Mouse (Mus musculus) spleen, adult 2 months (tissue): ENCODE results near the gene Ppp2r2c. TPM values are rescaled to one million over a fixed set of nuclear protein-coding genes. Genes with fewer than 3 reads are reported as not detected.

ENCODE experiments used
- DNase-seq, 2 experiments: peaks; one replicate each; pipeline versions ENCODE4 v3.0.0 to v3.0.0-alpha.2; 2012 to 2021; ENCODE audit warnings: low spot score in 2 of 2, low read depth in 1 of 2
- H3K27ac ChIP-seq: fragments of 200-500 bp; 2 replicates; pipeline ENCODE4 v1.5.1; 2012; ENCODE audit warnings: low read length, inconsistent platforms; ENCODE audit not compliant: insufficient read depth
- H3K27me3 ChIP-seq: fragments of 200-500 bp; 2 replicates; pipeline ENCODE4 v1.6.1; 2012; ENCODE audit warnings: mild to moderate bottlenecking, moderate library complexity, low read length, inconsistent platforms; ENCODE audit not compliant: control insufficient read depth, insufficient read depth
- H3K36me3 ChIP-seq: fragments of 200-500 bp; 2 replicates; pipeline ENCODE4 v1.6.1; 2012; ENCODE audit warnings: mild to moderate bottlenecking, low read length, inconsistent platforms; ENCODE audit not compliant: control insufficient read depth, insufficient read depth
- H3K4me1 ChIP-seq: fragments of 200-500 bp; 2 replicates; pipeline ENCODE4 v1.6.1; 2011; ENCODE audit warnings: inconsistent platforms; ENCODE audit not compliant: control insufficient read depth, insufficient read depth, insufficient read length
- H3K4me3 ChIP-seq: fragments of 200-500 bp; 2 replicates; pipeline ENCODE4 v1.5.1; 2011; ENCODE audit warnings: mild to moderate bottlenecking, inconsistent platforms; ENCODE audit not compliant: insufficient read depth, insufficient read length; ENCODE audit errors: extremely low read depth
- CTCF ChIP-seq: fragments of 200-500 bp; IDR thresholded peaks from 2 replicates; pipeline ENCODE4 v1.5.1; 2011; ENCODE audit warnings: mild to moderate bottlenecking, inconsistent platforms; ENCODE audit not compliant: insufficient read depth, insufficient read length, insufficient replicate concordance; ENCODE audit errors: extremely low read depth
- POLR2A ChIP-seq: fragments of 200-500 bp; IDR thresholded peaks from 2 replicates; pipeline ENCODE4 v1.6.1; 2011; ENCODE audit warnings: low read depth, low read length, inconsistent platforms
- WGBS: fragments of 180-500 bp; shearing (Covaris S2); methylation state at CpG from one replicate; pipeline ENCODE4 v1.1.7; 2018; 5-methylcytosine and 5-hydroxymethylcytosine counted together
- polyA plus RNA-seq: library from polyadenylated mRNA; depleted of rRNA; stranded (reverse); fragments of >200 nt; gene quantifications from 2 replicates; pipeline ENCODE4 v1.2.3, GENCODE M21; 2012

The Ppp2r2c gene
- polyA plus RNA-seq, 1 experiment: 0.05 TPM

- H3K27ac ChIP-seq: no peak overlapping the region
- H3K27me3 ChIP-seq: no peaks in the 10 kb centered on the region
- 87% methylated on average over 8 of the region's 8 CpGs for WGBS
- H3K4me1 ChIP-seq: no peaks in the 10 kb centered on the region
- DNase-seq: no peak
- no peak overlapping the region for H3K4me3 ChIP-seq
- TF ChIP-seq CTCF (no peak), POLR2A (no peak)
- no peaks in the 10 kb centered on the region for H3K36me3 ChIP-seq
Measured at GRCm38 (mm10) chr5:36888501-36888900, 20.2 kb downstream of the Ppp2r2c start.

- WGBS: 88% methylated on average over 11 of the region's 11 CpGs
- no peak for DNase-seq
- no peak overlapping the region for H3K27ac ChIP-seq
- TF ChIP-seq CTCF: no peak
- TF ChIP-seq POLR2A: no peak
- no peaks in the 10 kb centered on the region for H3K36me3 ChIP-seq
- no peak overlapping the region for H3K4me3 ChIP-seq
- no peaks in the 10 kb centered on the region for H3K4me1 ChIP-seq
- H3K27me3 ChIP-seq: no peaks in the 10 kb centered on the region
Measured at GRCm38 (mm10) chr5:36888911-36889310, 20.6 kb downstream of the Ppp2r2c start.

- TF ChIP-seq CTCF (no peak), POLR2A (no peak)
- H3K4me3 ChIP-seq: no peak overlapping the region
- H3K27me3 ChIP-seq: no peaks in the 10 kb centered on the region
- H3K4me1 ChIP-seq: no peaks in the 10 kb centered on the region
- 74% methylated on average over 2 of the region's 2 CpGs for WGBS
- no peak overlapping the region for H3K27ac ChIP-seq
- H3K36me3 ChIP-seq: no peaks in the 10 kb centered on the region
- DNase-seq: no peak
Measured at GRCm38 (mm10) chr5:36889380-36889886, 21.1 kb downstream of the Ppp2r2c start.

GRCm38 (mm10) chr5:36890794-36891193, 22.5 kb downstream of the Ppp2r2c start:
- no peaks in the 10 kb centered on the region for H3K36me3 ChIP-seq
- no peak overlapping the region for H3K4me3 ChIP-seq
- H3K4me1 ChIP-seq: no peaks in the 10 kb centered on the region
- TF ChIP-seq POLR2A (no peak), CTCF (no peak)
- no peak for DNase-seq
- H3K27me3 ChIP-seq: no peaks in the 10 kb centered on the region
- no peak overlapping the region for H3K27ac ChIP-seq
- 69% methylated on average over 9 of the region's 9 CpGs for WGBS

GRCm38 (mm10) chr5:36891793-36892470, 23.6 kb downstream of the Ppp2r2c start:
- Histone ChIP-seq H3K4me1 (no peaks in the 10 kb centered on the region), H3K4me3 (no peak overlapping the region), H3K36me3 (no peaks in the 10 kb centered on the region), H3K27me3 (no peaks in the 10 kb centered on the region), H3K27ac (no peak overlapping the region)
- TF ChIP-seq POLR2A (no peak), CTCF (no peak)
- no peak for DNase-seq
- WGBS: 59% methylated on average over 4 of the region's 4 CpGs

- H3K27me3 ChIP-seq: no peaks in the 10 kb centered on the region
- no peaks in the 10 kb centered on the region for H3K36me3 ChIP-seq
- 68% methylated on average over 9 of the region's 9 CpGs for WGBS
Measured at GRCm38 (mm10) chr5:36893263-36893662, 24.9 kb downstream of the Ppp2r2c start.

GRCm38 (mm10) chr5:36894070-36894469, 25.8 kb downstream of the Ppp2r2c start:
- no peak for DNase-seq
- H3K27me3 ChIP-seq: no peaks in the 10 kb centered on the region
- H3K36me3 ChIP-seq: no peaks in the 10 kb centered on the region
- no peaks in the 10 kb centered on the region for H3K4me1 ChIP-seq
- no peak overlapping the region for H3K27ac ChIP-seq
- no peak overlapping the region for H3K4me3 ChIP-seq
- 72% methylated on average over 10 of the region's 10 CpGs for WGBS
- TF ChIP-seq CTCF: no peak
- no peak for TF ChIP-seq POLR2A

More at GRCm38 (mm10) chr5:36893263-36893662, 24.9 kb downstream of the Ppp2r2c start:
- no peak for DNase-seq
- H3K27ac ChIP-seq: no peak overlapping the region
- no peak for TF ChIP-seq POLR2A
- TF ChIP-seq CTCF: no peak
- no peaks in the 10 kb centered on the region for H3K4me1 ChIP-seq
- no peak overlapping the region for H3K4me3 ChIP-seq
